Mouse (Mus musculus) heart, embryonic 16.5 days (tissue): ENCODE data around the gene Gpatch1. TPM values are rescaled to one million over a fixed set of nuclear protein-coding genes. Genes with fewer than 3 reads are reported as not detected.

Experiments
- ATAC-seq: fragments of 200-750 bp; cut with Nextera tagmentation; replicated peaks from 2 replicates; pipeline ENCODE4 v1.8.0; 2017; ENCODE audit warnings: moderate number of reproducible peaks; ENCODE audit not compliant: insufficient read depth, low FRiP score; ENCODE audit errors: extremely low read depth
- H3K27ac ChIP-seq: fragments of 300-500 bp; sonication (generic); 2 replicates; pipeline ENCODE4 v1.5.1; 2014; ENCODE audit warnings: mild to moderate bottlenecking, low read length, control low read depth, moderate library complexity
- H3K27me3 ChIP-seq: fragments of 300-500 bp; sonication (generic); 2 replicates; pipeline ENCODE4 v1.6.1; 2014; ENCODE audit warnings: low read length, mixed read lengths; ENCODE audit not compliant: control insufficient read depth, insufficient read depth
- H3K36me3 ChIP-seq: fragments of 300-500 bp; sonication (generic); 2 replicates; pipeline ENCODE4 v1.6.1; 2014; ENCODE audit not compliant: control insufficient read depth, insufficient read depth
- H3K4me1 ChIP-seq: fragments of 300-500 bp; sonication (generic); 2 replicates; pipeline ENCODE4 v1.6.1; 2014; ENCODE audit warnings: low read length, mixed read lengths; ENCODE audit not compliant: control insufficient read depth, insufficient read depth
- H3K4me2 ChIP-seq: fragments of 300-500 bp; sonication (generic); 2 replicates; pipeline ENCODE4 v1.6.1; 2014; ENCODE audit warnings: low read depth, mild to moderate bottlenecking, control low read depth, low read length
- H3K4me3 ChIP-seq: fragments of 300-500 bp; sonication (generic); 2 replicates; pipeline ENCODE4 v1.5.1; 2014; ENCODE audit warnings: mild to moderate bottlenecking, control low read depth, low read length
- H3K9ac ChIP-seq: fragments of 300-500 bp; sonication (generic); 2 replicates; pipeline ENCODE4 v1.6.1; 2014; ENCODE audit warnings: low read length, control low read depth
- H3K9me3 ChIP-seq: fragments of 300-500 bp; sonication (generic); replicated peaks from 2 replicates; pipeline ENCODE4 v1.6.1; 2016; ENCODE audit warnings: low read length; ENCODE audit not compliant: control insufficient read depth
- WGBS: fragments of 180-500 bp; shearing (Covaris S2); extraction: QIAGEN DNeasy Blood & Tissue Kit; methylation state at CpG from one replicate; pipeline ENCODE4 v1.1.7; 2014; 5-methylcytosine and 5-hydroxymethylcytosine counted together
- polyA plus RNA-seq: library from polyadenylated mRNA; unstranded; fragments of >200 nt; fragmentation: Nextera tagmentation; extraction: Ambion mirVana; gene quantifications from 2 replicates; pipeline ENCODE4 v1.2.1, GENCODE M21; 2015

The Gpatch1 gene
- polyA plus RNA-seq, 1 experiment from 2014 or later = 12.2 TPM

GRCm38 (mm10) chr7:35311214-35311613, 7.0 kb downstream of the Gpatch1 start:
- no peak overlapping the region for H3K4me2 ChIP-seq
- H3K9ac ChIP-seq = no peak overlapping the region
- H3K9me3 ChIP-seq = no peaks in the 10 kb centered on the region
- H3K27me3 ChIP-seq = no peaks in the 10 kb centered on the region
- H3K36me3 ChIP-seq = peaks cover 20% of the 10 kb centered on the region
- no peak overlapping the region for H3K4me3 ChIP-seq
- no peaks in the 10 kb centered on the region for H3K4me1 ChIP-seq
- 86% methylated on average over 3 of the region's 3 CpGs for WGBS
- no peak overlapping the region for H3K27ac ChIP-seq
- ATAC-seq = no peak

- no peaks in the 10 kb centered on the region for H3K9me3 ChIP-seq
- no peaks in the 10 kb centered on the region for H3K4me1 ChIP-seq
- H3K9ac ChIP-seq = no peak overlapping the region
- no peak overlapping the region for H3K27ac ChIP-seq
- no peak overlapping the region for H3K4me2 ChIP-seq
- no peak overlapping the region for H3K4me3 ChIP-seq
- ATAC-seq = no peak
- H3K36me3 ChIP-seq = peaks cover 39% of the 10 kb centered on the region
- H3K27me3 ChIP-seq = no peaks in the 10 kb centered on the region
Observed at GRCm38 (mm10) chr7:35300792-35301191, 17.4 kb downstream of the Gpatch1 start.

GRCm38 (mm10) chr7:35299656-35300055, 18.6 kb downstream of the Gpatch1 start:
- no peak overlapping the region for H3K4me2 ChIP-seq
- no peak overlapping the region for H3K4me3 ChIP-seq
- H3K4me1 ChIP-seq = no peaks in the 10 kb centered on the region
- 72% methylated on average over 8 of the region's 8 CpGs for WGBS
- no peaks in the 10 kb centered on the region for H3K27me3 ChIP-seq
- H3K27ac ChIP-seq = no peak overlapping the region
- no peak overlapping the region for H3K9ac ChIP-seq
- peaks cover 41% of the 10 kb centered on the region for H3K36me3 ChIP-seq
- no peaks in the 10 kb centered on the region for H3K9me3 ChIP-seq
- no peak for ATAC-seq

- Histone ChIP-seq H3K9me3 (no peaks in the 10 kb centered on the region), H3K9ac (no peak overlapping the region), H3K4me3 (no peak overlapping the region), H3K4me1 (no peaks in the 10 kb centered on the region), H3K27ac (no peak overlapping the region), H3K27me3 (no peaks in the 10 kb centered on the region), H3K36me3 (peaks cover 49% of the 10 kb centered on the region), H3K4me2 (no peak overlapping the region)
- no peak for ATAC-seq
- WGBS = 86% methylated on average over 5 of the region's 5 CpGs
Observed at GRCm38 (mm10) chr7:35297886-35298285, 20.4 kb downstream of the Gpatch1 start.

- H3K4me3 ChIP-seq = no peak overlapping the region
- H3K27ac ChIP-seq = no peak overlapping the region
- no peak overlapping the region for H3K4me2 ChIP-seq
- H3K9ac ChIP-seq = no peak overlapping the region
- no peaks in the 10 kb centered on the region for H3K4me1 ChIP-seq
- ATAC-seq = no peak
- 95% methylated on average over 2 of the region's 2 CpGs for WGBS
- H3K36me3 ChIP-seq = peaks cover 53% of the 10 kb centered on the region
- H3K27me3 ChIP-seq = no peaks in the 10 kb centered on the region
- H3K9me3 ChIP-seq = no peaks in the 10 kb centered on the region
Observed at GRCm38 (mm10) chr7:35295631-35296030, 22.6 kb downstream of the Gpatch1 start.

- no peak for ATAC-seq
- no peak overlapping the region for H3K9ac ChIP-seq
- H3K4me2 ChIP-seq = no peak overlapping the region
- no peaks in the 10 kb centered on the region for H3K27me3 ChIP-seq
- no peaks in the 10 kb centered on the region for H3K9me3 ChIP-seq
- no peaks in the 10 kb centered on the region for H3K4me1 ChIP-seq
- H3K36me3 ChIP-seq = peaks cover 61% of the 10 kb centered on the region
- WGBS = 86% methylated on average over 13 of the region's 13 CpGs
- H3K4me3 ChIP-seq = no peak overlapping the region
- no peak overlapping the region for H3K27ac ChIP-seq
Observed at GRCm38 (mm10) chr7:35293464-35293863, 24.8 kb downstream of the Gpatch1 start.

GRCm38 (mm10) chr7:35278933-35279332, 39.3 kb downstream of the Gpatch1 start:
- H3K27me3 ChIP-seq = no peaks in the 10 kb centered on the region
- H3K4me3 ChIP-seq = no peak overlapping the region
- H3K36me3 ChIP-seq = peaks cover 71% of the 10 kb centered on the region
- no peak overlapping the region for H3K4me2 ChIP-seq
- peaks cover 31% of the 10 kb centered on the region for H3K9me3 ChIP-seq
- 73% methylated on average over 3 of the region's 3 CpGs for WGBS
- no peak overlapping the region for H3K27ac ChIP-seq
- no peak for ATAC-seq
- H3K9ac ChIP-seq = no peak overlapping the region
- H3K4me1 ChIP-seq = no peaks in the 10 kb centered on the region

GRCm38 (mm10) chr7:35277433-35277832, 40.8 kb downstream of the Gpatch1 start:
- H3K4me3 ChIP-seq = no peak overlapping the region
- no peaks in the 10 kb centered on the region for H3K27me3 ChIP-seq
- H3K4me1 ChIP-seq = no peaks in the 10 kb centered on the region
- no peak overlapping the region for H3K9ac ChIP-seq
- no peak overlapping the region for H3K27ac ChIP-seq
- ATAC-seq = no peak
- WGBS = 79% methylated on average over 4 of the region's 4 CpGs
- H3K36me3 ChIP-seq = peaks cover 58% of the 10 kb centered on the region
- peaks cover 31% of the 10 kb centered on the region for H3K9me3 ChIP-seq
- no peak overlapping the region for H3K4me2 ChIP-seq

- no peak overlapping the region for H3K27ac ChIP-seq
- H3K4me3 ChIP-seq = peak overlapping the region; percentile 51
- peaks cover 4% of the 10 kb centered on the region; the same call in 1 of the 2 replicates for H3K36me3 ChIP-seq
- ATAC-seq = peak; percentile 32; the same call in 1 of the 2 replicates
- peaks cover 4% of the 10 kb centered on the region for H3K9me3 ChIP-seq
- peaks cover 4% of the 10 kb centered on the region for H3K4me1 ChIP-seq
- WGBS = 6% methylated on average over 21 of the region's 21 CpGs
- no peaks in the 10 kb centered on the region for H3K27me3 ChIP-seq
- peak overlapping the region; percentile 87 for H3K4me2 ChIP-seq
- H3K9ac ChIP-seq = peak overlapping the region; percentile 66
Observed at GRCm38 (mm10) chr7:35269443-35270024, 48.7 kb downstream of the Gpatch1 start.
